Mouse (Mus musculus) C3H10T1/2 (cell line): ENCODE data around the gene Xpo6. TPM values are rescaled to one million over a fixed set of nuclear protein-coding genes. Genes with fewer than 3 reads are reported as not detected.

Source experiments
- polyA plus RNA-seq, 2 experiments: library from polyadenylated mRNA; unstranded; fragments of >200 nt; fragmentation: generic; extraction: Trizol; gene quantifications; one replicate each; pipeline ENCODE4 v1.2.1; 2012; ENCODE audit warnings: missing spikeins in 2 of 2

The Xpo6 gene
- polyA plus RNA-seq, result 10 to 100 TPM; 40.5 to 85.3 TPM

DNA sequence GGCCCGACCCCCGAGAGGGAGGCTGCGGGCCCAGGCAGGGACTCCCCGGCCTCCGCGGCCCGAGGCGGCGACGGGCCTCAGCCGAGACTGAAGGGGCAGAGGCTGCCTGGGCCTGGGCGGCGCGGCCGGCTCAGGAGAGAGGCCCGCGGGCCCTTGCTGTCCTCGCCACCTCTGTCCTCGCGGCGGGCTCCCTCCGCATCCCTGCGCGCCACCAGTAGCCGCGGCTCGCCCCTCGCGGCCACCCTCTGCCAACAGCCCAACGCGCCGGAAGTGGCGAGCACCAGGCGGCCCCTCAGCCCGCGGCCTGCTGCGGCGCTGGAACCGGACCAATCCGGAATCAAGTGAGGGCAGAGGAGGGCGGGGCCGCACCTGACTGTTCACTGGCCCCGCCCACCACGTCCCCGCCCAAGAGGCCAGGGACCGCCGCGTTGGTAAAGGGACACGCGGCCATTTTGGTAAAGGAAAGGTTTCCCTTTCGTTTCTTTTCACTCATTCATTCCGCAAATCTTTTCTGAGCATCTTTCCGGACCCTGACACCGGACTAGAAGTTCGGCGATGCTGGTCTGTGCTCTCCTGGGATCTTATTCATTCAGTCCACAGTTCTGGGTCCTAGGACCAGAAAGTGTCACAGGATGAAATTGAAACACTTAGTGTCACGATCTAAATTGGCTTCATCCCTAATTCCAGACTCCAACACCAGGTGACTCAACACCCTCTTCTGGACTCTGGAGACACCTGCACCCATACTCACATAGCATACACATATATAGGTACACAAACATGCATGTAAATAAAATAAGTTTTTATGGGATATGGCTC lies at the start of gene Xpo6:
TSS of gene Xpo6 (minus strand) at position 324 of the 819 bp plus-strand sequence.

DNA sequence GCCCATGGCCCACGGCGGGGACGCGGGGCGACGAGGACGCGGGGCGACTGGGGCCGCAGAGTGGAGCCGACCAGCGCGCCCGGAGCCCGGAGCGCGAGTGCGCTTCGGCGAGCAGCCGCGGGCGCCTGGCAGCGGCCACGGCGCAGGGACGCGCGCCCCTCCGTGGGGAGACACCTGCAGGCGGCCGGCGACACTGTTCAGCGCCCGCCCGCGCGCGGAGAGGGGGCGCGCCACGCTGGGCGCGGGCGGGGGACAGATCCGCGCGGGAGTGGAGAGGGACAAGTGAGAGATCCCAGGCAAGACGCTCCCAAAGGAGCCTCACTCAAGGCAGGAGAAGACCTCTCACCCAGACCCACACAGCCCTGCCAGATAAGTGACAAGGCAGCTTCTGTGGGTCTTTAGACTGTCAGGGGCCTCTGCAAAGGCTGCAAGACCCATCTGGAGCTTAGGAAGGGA lies 118.0 kb downstream of the Xpo6 start, which contains the start of gene Gsg1l:
TSS of gene Gsg1l (minus strand) at position 126 of the 456 bp plus-strand sequence.

Other genes with a start within 250 kb of the Xpo6 start
- not detected for gene Gsg1l, start 118.1 kb downstream of the Xpo6 start, polyA plus RNA-seq
- gene Sbk1, start 72.1 kb upstream of the Xpo6 start, polyA plus RNA-seq, result 1 to 10 TPM; 2.4 to 7.4 TPM
- gene Lat, start 169.1 kb upstream of the Xpo6 start, polyA plus RNA-seq, result under 1 TPM; 0.06 to 0.24 TPM
- 10 to 100 TPM; 29.3 to 68.5 TPM for gene Spns1, start 176.9 kb upstream of the Xpo6 start, polyA plus RNA-seq
- 1 to 10 TPM in 1 of 2 experiments, under 1 TPM in 1; 0.76 to 2.2 TPM for gene Nfatc2ip, start 196.2 kb upstream of the Xpo6 start, polyA plus RNA-seq
- gene Cd19, start 214.4 kb upstream of the Xpo6 start, polyA plus RNA-seq, result not detected
- gene Rabep2, start 228.3 kb upstream of the Xpo6 start, polyA plus RNA-seq, result 10 to 100 TPM; 11.8 to 23.9 TPM